Mouse (Mus musculus) lung, postnatal 10 days (tissue): Measurements from ENCODE around the gene Lrrc28.
A peak's percentile ranks its signal among the peaks of the same experiment; 100 is the strongest.

Source experiments
- DNase-seq: peaks from one replicate; pipeline ENCODE4 v3.0.0; 2021

Lrrc28 gene

DNA sequence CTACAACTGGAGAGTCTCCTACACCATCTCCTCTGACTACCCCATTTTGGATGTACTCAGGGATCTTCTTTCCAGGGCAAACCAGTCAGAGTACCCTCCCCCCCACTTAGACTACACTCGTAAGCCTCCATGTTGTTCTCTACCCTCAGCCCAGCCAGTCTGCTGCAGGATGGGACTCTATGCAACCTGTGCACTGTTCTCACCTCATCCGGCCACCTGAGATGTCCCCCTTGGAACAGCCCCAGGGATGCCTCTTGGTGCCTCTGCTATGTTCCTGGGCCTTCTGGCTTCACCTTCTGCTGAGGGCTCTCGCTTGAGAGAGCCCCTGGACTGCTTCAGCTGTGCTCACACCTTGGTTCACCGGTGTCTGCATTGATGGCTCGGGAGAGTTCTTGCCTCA is 158.7 kb downstream of the Lrrc28 start:
- DNase-seq, result no peak

DNA sequence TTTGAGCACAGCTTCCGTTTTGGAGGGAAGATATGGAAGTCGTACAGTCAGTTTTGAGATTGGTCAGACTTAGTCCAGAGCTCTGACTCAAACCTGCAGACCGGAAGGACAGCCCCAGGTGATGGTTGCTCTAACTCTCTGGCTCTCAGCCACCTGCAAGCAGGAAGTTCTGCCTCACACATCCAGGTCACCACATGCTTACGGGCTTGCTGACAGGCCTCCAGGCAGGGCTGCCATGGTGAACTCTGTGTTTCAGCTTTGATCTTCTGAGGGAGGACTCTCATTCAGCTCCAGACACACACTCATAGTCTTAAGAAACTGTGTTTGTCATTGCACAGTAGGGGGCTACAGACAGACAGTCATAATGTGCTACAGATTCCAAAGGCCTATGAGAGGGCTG is 161.4 kb downstream of the Lrrc28 start:
- no peak for DNase-seq

DNA sequence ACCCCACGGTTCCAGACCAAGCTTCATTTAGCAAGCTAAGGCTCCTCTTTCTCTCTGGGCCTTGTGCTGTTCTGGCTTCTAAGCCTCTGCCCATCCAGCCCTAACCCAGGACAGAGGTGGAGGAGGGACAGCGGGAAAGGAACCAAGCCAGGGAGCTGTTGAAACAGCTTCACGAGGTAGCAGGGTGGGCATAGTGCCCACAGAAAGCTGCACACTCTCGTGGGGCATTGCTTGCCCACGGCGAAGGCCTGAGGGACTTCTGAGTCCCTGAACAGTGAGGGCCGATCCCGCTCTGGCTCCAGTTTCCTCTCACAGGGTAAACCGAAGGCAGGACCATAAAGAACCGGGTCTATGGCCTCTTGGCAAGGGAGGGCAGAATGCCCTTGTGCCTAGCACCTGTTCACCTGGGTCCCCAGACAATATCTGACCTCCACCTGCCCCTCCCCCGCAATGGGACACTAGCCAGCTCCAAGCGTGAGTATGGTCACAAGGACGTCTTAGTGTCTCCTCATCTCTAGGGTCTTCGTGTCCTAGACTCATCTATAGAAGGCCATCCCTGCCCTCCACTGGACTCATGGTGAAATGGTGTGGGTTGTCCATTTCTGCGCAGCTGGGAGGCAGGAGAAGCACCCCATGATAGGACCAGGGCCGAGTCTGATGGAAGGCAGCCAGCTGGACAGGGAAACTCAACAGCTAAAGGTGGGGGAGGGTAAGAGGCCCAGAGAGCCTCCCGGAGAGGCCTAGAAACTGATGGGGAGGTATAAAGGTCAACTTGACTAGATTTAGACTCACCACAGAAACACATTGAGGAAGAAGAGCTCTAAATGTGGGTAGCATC is 165.3 kb downstream of the Lrrc28 start:
- peak; percentile 79 for DNase-seq

DNA sequence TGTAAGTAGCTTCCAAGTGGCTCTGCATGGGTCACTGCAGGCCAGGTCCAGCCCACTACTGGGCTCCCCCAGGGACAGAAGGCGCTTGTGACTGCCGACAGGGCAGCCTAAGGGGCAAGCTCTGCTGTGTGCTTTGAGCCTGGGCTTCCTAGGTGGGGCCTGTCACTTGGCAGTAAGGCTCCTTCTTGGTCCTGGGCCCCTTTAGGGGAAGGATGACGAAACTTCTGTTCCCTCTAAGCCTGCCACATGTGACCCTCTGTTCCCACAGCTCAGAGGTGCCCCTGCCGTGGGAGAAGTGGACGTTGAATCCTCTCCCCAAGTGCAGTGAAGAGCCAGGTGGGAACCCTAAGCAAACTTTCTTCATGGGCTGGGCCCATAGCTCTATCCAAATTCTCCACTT is 165.9 kb downstream of the Lrrc28 start:
- no peak for DNase-seq

GRCm38 (mm10) chr7:67477996-67478395 is 167.1 kb downstream of the Lrrc28 start:
- DNase-seq, result no peak

- DNase-seq, result peak; percentile 94
Measured at GRCm38 (mm10) chr7:67471295-67471694, 173.8 kb downstream of the Lrrc28 start.

DNA sequence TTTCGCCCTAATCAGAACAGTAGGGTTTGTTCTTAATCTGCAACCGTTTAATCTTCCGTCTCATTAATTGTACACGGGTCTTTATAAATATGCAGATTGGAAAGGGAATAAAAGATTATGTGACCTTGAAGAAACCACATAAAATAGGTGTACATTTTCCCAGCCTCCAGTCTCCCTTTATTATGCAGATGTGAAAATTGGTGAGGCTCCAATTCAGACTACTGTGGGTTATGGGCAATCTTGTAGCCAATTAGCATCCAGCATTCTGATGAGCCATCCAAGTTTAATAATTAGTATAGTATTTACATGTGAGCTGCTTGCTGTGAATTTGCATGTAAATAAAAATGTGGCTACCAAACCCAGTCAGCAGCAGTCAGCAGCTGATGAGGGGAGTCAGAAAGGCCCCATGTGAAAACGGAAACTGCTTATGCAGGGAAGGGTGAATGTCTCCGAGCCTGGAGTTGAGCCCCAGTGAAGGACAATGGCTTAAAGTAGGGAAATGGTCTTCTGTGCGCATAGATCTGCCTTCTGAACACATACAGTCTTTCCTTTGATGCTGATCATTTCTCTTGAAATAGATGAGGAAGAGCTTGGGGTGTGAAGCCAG is 176.2 kb downstream of the Lrrc28 start:
- no peak for DNase-seq

GRCm38 (mm10) chr7:67468180-67468579 is 176.9 kb downstream of the Lrrc28 start:
- DNase-seq, result no peak

GRCm38 (mm10) chr7:67466322-67466721 is 178.7 kb downstream of the Lrrc28 start:
- no peak for DNase-seq

DNA sequence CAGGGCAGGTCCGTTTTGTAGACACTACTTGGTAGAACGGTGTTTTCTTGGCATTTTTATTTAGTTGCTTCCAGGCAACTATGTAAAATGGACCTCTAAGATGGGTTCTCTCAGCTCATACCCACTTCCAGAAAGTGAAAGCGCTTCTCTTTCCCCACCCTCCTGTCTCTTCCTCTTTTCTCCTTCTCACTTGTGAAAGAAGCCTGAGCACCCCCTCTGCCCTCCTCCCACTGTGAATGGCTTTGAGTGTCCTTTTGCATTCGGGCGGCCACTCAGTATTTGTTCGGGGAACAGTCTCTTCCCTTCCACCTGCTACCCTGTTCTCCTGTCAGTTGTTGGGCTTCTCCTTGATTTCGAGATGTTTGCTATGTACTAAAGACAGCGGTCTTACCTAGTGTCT is 180.4 kb downstream of the Lrrc28 start:
- no peak for DNase-seq

- DNase-seq, result peak; percentile 87
Measured at GRCm38 (mm10) chr7:67463565-67463964, 181.5 kb downstream of the Lrrc28 start.
